Comparison of ENCODE assay signal across 23 mouse cellular contexts in the genomic region with DNA sequence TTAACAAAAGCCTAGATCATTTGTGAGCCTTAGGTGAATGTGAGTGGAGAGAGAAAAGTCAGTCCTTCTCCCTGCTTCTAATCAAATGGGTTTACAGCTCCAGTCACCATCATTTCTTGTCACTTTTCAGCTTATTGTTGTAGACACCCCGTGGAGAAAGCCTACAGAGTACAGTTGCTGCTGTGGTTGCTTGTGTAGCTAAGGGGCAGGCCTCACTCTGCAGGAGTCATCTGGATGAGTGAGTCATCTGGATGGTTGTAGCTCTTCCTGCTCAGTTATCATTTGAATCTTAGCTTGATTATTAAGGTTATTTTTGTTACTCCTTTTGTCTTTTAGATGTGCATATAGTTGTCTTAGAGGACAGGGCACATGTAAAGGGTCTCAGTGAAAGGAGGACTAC.
DNase-seq lines count a peak whose midpoint lies in the region; ATAC-seq and TF ChIP-seq lines count a peak whose summit lies in the region.
"Had no signal": no experiment of that assay in that cellular context is flagged by ENCODE, and none has a peak within 500 bp of the region (broad histone marks: within the 10 kb centered on the region; RNA-seq: fewer than 3 reads in every experiment).

No protein-coding gene starts in this region.

- H3K4me2 ChIP-seq in liver, embryonic 13.5 days = 0 out of 2 replicates have a peak overlapping the region, but pooled peaks have one; percentile 23
- no peak overlapping the region for H3K4me2 ChIP-seq in intestine, embryonic 16.5 days (ENCODE audit: low read depth, low read length)
- H3K4me2 ChIP-seq: embryonic facial prominence, embryonic 15.5 days; forebrain, embryonic 12.5 days; heart, embryonic 11.5 days; midbrain, embryonic 13.5 days; neural tube, embryonic 15.5 days had no signal

- peaks cover 20% of the 10 kb centered on the region for H3K79me2 ChIP-seq in MEL (ENCODE audit: control insufficient read depth, insufficient read depth, low read length, poor library complexity)

- TF ChIP-seq CTCF in MEL (IDR thresholded peaks at IDR 0.05 in 2 of 3, conservative IDR thresholded peaks at IDR 0.05 in 1 of 3; ENCODE audit: control insufficient read depth in 1 of 3, insufficient read depth in 1 of 3, low read depth in 2 of 3, low read length in 3 of 3, poor library complexity in 1 of 3, severe bottlenecking in 1 of 3) = no peak
- no peak for TF ChIP-seq CTCF in brain, embryonic 14.5 days (IDR thresholded peaks at IDR 0.05; ENCODE audit: borderline replicate concordance, extremely low read depth, insufficient read depth, insufficient read length)

- peaks cover 36 to 38% of the 10 kb centered on the region in 2 experiments for H3K4me1 ChIP-seq in MEL (ENCODE audit: control insufficient read depth in 1 of 2, insufficient read depth in 2 of 2, low read length in 2 of 2)
- H3K4me1 ChIP-seq in liver, embryonic 13.5 days (replicated peaks) = peaks cover 64% of the 10 kb centered on the region
- no peaks in the 10 kb centered on the region for H3K4me1 ChIP-seq in intestine, embryonic 16.5 days (ENCODE audit: control insufficient read depth, insufficient read depth, low read length)
- H3K4me1 ChIP-seq: embryonic facial prominence, embryonic 15.5 days; forebrain, embryonic 12.5 days had no signal

- H3K4me3 ChIP-seq in MEL (ENCODE audit: control insufficient read depth in 1 of 2, insufficient read depth in 1 of 2, low read depth in 2 of 2, low read length in 2 of 2) = no peak overlapping the region
- H3K4me3 ChIP-seq in liver, embryonic 13.5 days (replicated peaks) = no peak overlapping the region
- no peak overlapping the region for H3K4me3 ChIP-seq in intestine, embryonic 16.5 days (ENCODE audit: low read length)
- H3K4me3 ChIP-seq: embryonic facial prominence, embryonic 15.5 days; forebrain, embryonic 12.5 days; midbrain, embryonic 13.5 days; myocyte; neural tube, embryonic 15.5 days had no signal

- ATAC-seq in liver, embryonic 13.5 days (ENCODE audit: low read depth) = peak; percentile 48; the same call in 1 of the 2 replicates
- ATAC-seq in megakaryocyte, adult 5-6 weeks (ENCODE audit: poor library complexity, severe bottlenecking) = no peak
- no peak for ATAC-seq in intestine, embryonic 16.5 days
- ATAC-seq: hindbrain, postnatal 0 days; midbrain, embryonic 13.5 days had no signal

- no peak for TF ChIP-seq RAD21 in MEL (IDR thresholded peaks at IDR 0.05; ENCODE audit: low read depth, low read length)

- TF ChIP-seq POLR2A in MEL (IDR thresholded peaks at IDR 0.05; ENCODE audit: control insufficient read depth in 1 of 2, insufficient read depth in 1 of 2, low read depth in 1 of 2, low read length in 2 of 2, poor library complexity in 1 of 2) = no peak
- no peak for TF ChIP-seq POLR2A in brain, embryonic 14.5 days (IDR thresholded peaks at IDR 0.05; ENCODE audit: borderline replicate concordance, extremely low read depth, insufficient read depth, insufficient read length, poor library complexity, severe bottlenecking)

- H3K9ac ChIP-seq in MEL (ENCODE audit: control insufficient read depth, low read depth, low read length, poor library complexity, severe bottlenecking) = peak overlapping the region; percentile 26; the same call in 1 of the 2 replicates
- H3K9ac ChIP-seq in liver, embryonic 13.5 days = no peak overlapping the region
- H3K9ac ChIP-seq in intestine, embryonic 16.5 days (ENCODE audit: low read depth, low read length) = no peak overlapping the region
- H3K9ac ChIP-seq: embryonic facial prominence, embryonic 15.5 days; forebrain, embryonic 12.5 days; midbrain, embryonic 13.5 days; neural tube, embryonic 15.5 days had no signal

- no peak; a peak in 1 of 4 replicates for TF ChIP-seq EP300 in MEL (IDR thresholded peaks at IDR 0.05; ENCODE audit: low read depth in 1 of 2, low read length in 2 of 2)

- no peaks in the 10 kb centered on the region for H3K9me3 ChIP-seq in MEL (replicated peaks; ENCODE audit: insufficient read depth, low read length)
- H3K9me3 ChIP-seq in liver, embryonic 13.5 days (replicated peaks) = no peaks in the 10 kb centered on the region
- H3K9me3 ChIP-seq in intestine, embryonic 16.5 days (ENCODE audit: control insufficient read depth, low read length) = no peaks in the 10 kb centered on the region
- H3K9me3 ChIP-seq: embryonic facial prominence, embryonic 15.5 days; forebrain, embryonic 12.5 days; midbrain, embryonic 13.5 days; neural tube, embryonic 15.5 days had no signal

- H3K27ac ChIP-seq in MEL (ENCODE audit: control insufficient read depth, low read depth, low read length) = peak overlapping the region; percentile 81
- H3K27ac ChIP-seq in liver, embryonic 13.5 days = peak overlapping the region; percentile 84
- H3K27ac ChIP-seq in intestine, embryonic 16.5 days (ENCODE audit: low read length) = no peak overlapping the region
- H3K27ac ChIP-seq: embryonic facial prominence, embryonic 15.5 days; forebrain, embryonic 12.5 days; hindbrain, postnatal 0 days; midbrain, embryonic 13.5 days; neural tube, embryonic 15.5 days had no signal

- DNase-seq in 416B (ENCODE audit: low read depth) (peak; percentile 90), MEL (ENCODE audit: low read depth, low spot score) (peak; percentile 88)
- peak; percentile 10 for DNase-seq in brain, embryonic 14.5 days (ENCODE audit: low read depth)
- peak; percentile 14 for DNase-seq in liver, embryonic 13.5 days
- no peak for DNase-seq in cerebellum, postnatal 14 days
- DNase-seq in embryo, embryonic 10.5 days (ENCODE audit: low spot score) = no peak
- DNase-seq: cerebellum, adult 8-10 months; gastrocnemius, postnatal 25 days; heart, postnatal 36 days; kidney, adult 8-10 months; layer of hippocampus, postnatal 36 days; lung, postnatal 36 days; right cerebral cortex, postnatal 4 days; thymus, postnatal 4 days had no signal

- no peaks in the 10 kb centered on the region for H3K27me3 ChIP-seq in MEL (ENCODE audit: control insufficient read depth in 1 of 2, insufficient read depth in 2 of 2, low read length in 2 of 2)
- no peaks in the 10 kb centered on the region for H3K27me3 ChIP-seq in liver, embryonic 13.5 days
- H3K27me3 ChIP-seq in intestine, embryonic 16.5 days (replicated peaks; ENCODE audit: control insufficient read depth, insufficient read depth, low read length) = no peaks in the 10 kb centered on the region
- H3K27me3 ChIP-seq: embryonic facial prominence, embryonic 15.5 days; forebrain, embryonic 12.5 days; midbrain, embryonic 13.5 days; neural tube, embryonic 15.5 days had no signal

- WGBS in liver, embryonic 13.5 days (ENCODE audit: insufficient replicate concordance) = 43% methylated on average over 1 of the region's 1 CpGs
- 72% methylated on average over 1 of the region's 1 CpGs for WGBS in intestine, embryonic 16.5 days

- peaks cover 22 to 61% of the 10 kb centered on the region in 2 experiments for H3K36me3 ChIP-seq in MEL (ENCODE audit: control insufficient read depth in 1 of 2, insufficient read depth in 2 of 2, low read length in 2 of 2)
- H3K36me3 ChIP-seq in liver, embryonic 13.5 days = peaks cover 26% of the 10 kb centered on the region
- H3K36me3 ChIP-seq in intestine, embryonic 16.5 days (ENCODE audit: control insufficient read depth, insufficient read depth, low read length) = no peaks in the 10 kb centered on the region
- H3K36me3 ChIP-seq: forebrain, embryonic 12.5 days; midbrain, embryonic 13.5 days; neural tube, embryonic 15.5 days had no signal

TF ChIP-seq in MEL, 35 proteins besides CTCF, POLR2A, EP300 and RAD21:
- no peak for TF ChIP-seq TBP (IDR thresholded peaks at IDR 0.05; ENCODE audit: low read depth, low read length)
- TF ChIP-seq MAFK (IDR thresholded peaks at IDR 0.05; ENCODE audit: borderline replicate concordance, low read depth, low read length) = no peak
- TF ChIP-seq JUND (IDR thresholded peaks at IDR 0.05; ENCODE audit: low read depth, low read length) = peak; percentile 71; the same call in 1 of the 2 replicates
- no peak for TF ChIP-seq MAZ (IDR thresholded peaks at IDR 0.05; ENCODE audit: low read depth, low read length)
- TF ChIP-seq CHD2 (IDR thresholded peaks at IDR 0.05; ENCODE audit: low read length) = no peak
- no peak for TF ChIP-seq TCF12 (IDR thresholded peaks at IDR 0.05; ENCODE audit: low read depth, low read length)
- TF ChIP-seq ZMIZ1 (IDR thresholded peaks at IDR 0.05; ENCODE audit: low read depth, low read length) = no peak
- no peak for TF ChIP-seq E2F4 (IDR thresholded peaks at IDR 0.05; ENCODE audit: borderline replicate concordance, low read depth, low read length)
- TF ChIP-seq USF1 (IDR thresholded peaks at IDR 0.05; ENCODE audit: low read depth, low read length) = no peak
- no peak for TF ChIP-seq ELF1 (IDR thresholded peaks at IDR 0.05; ENCODE audit: low read depth, low read length)
- peak; percentile 76 for TF ChIP-seq GATA1 (IDR thresholded peaks at IDR 0.05; ENCODE audit: low read depth, low read length)
- peak; percentile 30; the same call in 1 of the 2 replicates for TF ChIP-seq TAL1 (IDR thresholded peaks at IDR 0.05; ENCODE audit: low read length)
- TF ChIP-seq GABPA (IDR thresholded peaks at IDR 0.05; ENCODE audit: low read depth, low read length) = no peak
- TF ChIP-seq HCFC1 (IDR thresholded peaks at IDR 0.05; ENCODE audit: low read depth, low read length) = no peak
- no peak for TF ChIP-seq USF2 (IDR thresholded peaks at IDR 0.05; ENCODE audit: borderline replicate concordance in 1 of 2, insufficient read depth in 1 of 2, low read depth in 1 of 2, low read length in 2 of 2)
- no peak for TF ChIP-seq MEF2A (IDR thresholded peaks at IDR 0.05; ENCODE audit: extremely low read depth, insufficient replicate concordance, low read depth, low read length, poor library complexity, severe bottlenecking)
- no peak for TF ChIP-seq ZNF384 (IDR thresholded peaks at IDR 0.05; ENCODE audit: low read depth, low read length)
- no peak; the same call in 1 of the 2 replicates for TF ChIP-seq POLR2AphosphoS2 (IDR thresholded peaks at IDR 0.05; ENCODE audit: low read length)
- no peak for TF ChIP-seq RCOR1 (IDR thresholded peaks at IDR 0.05; ENCODE audit: low read depth, low read length)
- no peak for TF ChIP-seq POLR2AphosphoS5 (IDR thresholded peaks at IDR 0.05; ENCODE audit: borderline replicate concordance, low read depth, low read length)
- TF ChIP-seq MXI1 (IDR thresholded peaks at IDR 0.05; ENCODE audit: low read depth, low read length) = no peak
- peak; percentile 89 for TF ChIP-seq ETS1 (IDR thresholded peaks at IDR 0.05; ENCODE audit: low read depth, low read length)
- no peak for TF ChIP-seq SMC3 (IDR thresholded peaks at IDR 0.05; ENCODE audit: low read depth, low read length)
- peak; percentile 12; the same call in 1 of the 2 replicates for TF ChIP-seq SIN3A (IDR thresholded peaks at IDR 0.05; ENCODE audit: low read length)
- TF ChIP-seq MYC (IDR thresholded peaks at IDR 0.05; ENCODE audit: low read depth, low read length) = no peak
- TF ChIP-seq ZC3H11A (IDR thresholded peaks at IDR 0.05; ENCODE audit: low read depth, low read length) = no peak

Comparison
In these comparisons a context has a peak if more than half of its experiments do, and no peak if none do; other contexts are left out.
1. DNase-seq: peak in 416B (single experiment), MEL (single experiment), brain, embryonic 14.5 days (single experiment) and liver, embryonic 13.5 days (single experiment); none in cerebellum, postnatal 14 days (0 of 2) and embryo, embryonic 10.5 days (single experiment).